Mouse (Mus musculus) ovary, postnatal 14 days (tissue): ENCODE measurements around the gene Tmem212.
A peak's percentile ranks its signal among the peaks of the same experiment; 100 is the strongest.
"Not testable (repeated sequence)": the region's sequence is repeated elsewhere in the genome, so short reads cannot be mapped to it uniquely, and the experiment has no call there.

ENCODE experiments used
- DNase-seq: peaks from one replicate; pipeline ENCODE4 v3.0.0; 2022; ENCODE audit warnings: low spot score

Tmem212 gene

DNA sequence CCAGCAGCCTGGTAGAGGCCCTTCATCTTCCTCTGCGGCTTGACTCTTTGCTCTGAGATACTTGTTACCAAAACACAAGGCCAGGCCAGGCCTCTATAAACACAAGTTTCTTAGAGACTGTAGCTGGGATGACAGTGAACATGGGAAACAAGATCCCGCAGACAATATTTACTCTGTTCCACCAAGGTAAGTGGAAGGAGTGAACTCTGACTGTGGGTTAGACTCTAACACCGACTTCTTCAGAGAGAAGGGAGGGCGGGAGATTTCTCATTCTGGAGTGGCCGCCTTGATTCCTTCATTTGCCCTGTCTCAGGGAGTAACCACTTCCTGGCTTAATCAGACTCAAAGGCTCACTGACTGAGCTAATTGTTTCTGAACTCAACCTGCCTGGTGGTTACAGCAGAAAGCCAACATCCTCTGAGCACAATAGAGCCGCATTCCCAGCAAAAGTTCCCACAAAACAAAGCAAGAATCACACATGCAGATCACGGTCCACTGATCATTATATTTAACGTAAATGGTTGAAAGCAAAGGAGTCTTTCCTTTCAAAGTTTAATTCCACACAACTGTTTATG, at the start of gene Tmem212:
Tmem212 (minus strand) TSS at position 51 of the 575 bp plus-strand sequence.
- DNase-seq = no peak

DNA sequence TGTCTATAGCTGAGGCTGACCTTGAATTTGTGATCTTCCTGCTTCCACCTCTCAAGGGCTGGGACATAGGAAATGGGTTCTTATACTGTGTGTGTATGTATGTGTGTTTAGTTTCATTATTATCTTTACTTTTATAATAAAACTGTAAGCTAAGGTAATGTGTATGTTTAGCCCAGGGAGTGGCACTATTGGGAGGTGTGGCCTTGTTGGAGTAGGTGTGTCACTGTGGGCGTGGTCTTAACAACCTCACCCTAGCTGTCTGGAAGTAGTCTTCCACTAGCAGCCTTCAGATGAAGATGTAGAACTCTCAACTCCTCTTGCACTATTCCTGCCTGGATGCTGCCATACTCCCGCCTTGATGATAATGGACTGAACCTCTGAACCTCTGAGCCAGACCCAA, 49.2 kb upstream of the Tmem212 start:
- not testable (repeated sequence) for DNase-seq

DNA sequence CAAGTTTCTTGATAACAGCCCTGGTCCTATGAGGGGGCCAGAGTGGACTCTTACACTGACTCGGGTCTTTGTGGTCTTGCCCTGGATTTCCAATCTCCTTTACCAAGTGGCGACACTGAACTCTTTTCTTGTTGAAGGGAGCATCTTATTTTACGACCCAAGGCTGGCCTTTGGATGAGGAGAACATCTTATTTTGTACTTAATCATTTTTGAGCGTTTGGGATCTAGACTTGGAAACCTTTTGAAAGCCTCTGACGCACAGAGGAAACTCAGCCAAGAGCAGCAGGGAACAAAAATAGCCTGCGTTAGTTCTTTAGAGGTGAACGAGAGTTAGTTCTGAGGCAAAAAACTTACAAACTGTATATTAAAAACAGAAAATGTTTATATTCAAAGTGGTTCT, 46.8 kb upstream of the Tmem212 start:
- no peak for DNase-seq

DNA sequence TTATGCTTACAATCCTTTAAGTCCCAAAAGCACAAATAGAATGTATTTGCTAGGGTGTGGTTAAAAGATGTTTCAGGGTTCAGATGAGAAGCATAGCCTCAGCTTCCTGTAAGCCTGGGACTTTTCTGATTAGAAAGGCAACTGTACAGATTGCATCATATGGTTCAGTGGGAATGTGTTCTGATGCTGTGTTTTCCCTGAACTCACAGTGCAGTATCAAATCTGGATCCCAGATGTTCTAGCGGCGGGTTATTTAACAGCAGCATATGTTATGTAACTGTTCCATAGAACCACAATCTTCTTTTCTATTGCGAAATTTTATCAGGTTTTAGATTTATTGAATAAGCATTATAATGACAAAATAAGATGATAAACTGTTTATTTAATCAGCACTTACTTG, 45.5 kb upstream of the Tmem212 start:
- DNase-seq = no peak

DNA sequence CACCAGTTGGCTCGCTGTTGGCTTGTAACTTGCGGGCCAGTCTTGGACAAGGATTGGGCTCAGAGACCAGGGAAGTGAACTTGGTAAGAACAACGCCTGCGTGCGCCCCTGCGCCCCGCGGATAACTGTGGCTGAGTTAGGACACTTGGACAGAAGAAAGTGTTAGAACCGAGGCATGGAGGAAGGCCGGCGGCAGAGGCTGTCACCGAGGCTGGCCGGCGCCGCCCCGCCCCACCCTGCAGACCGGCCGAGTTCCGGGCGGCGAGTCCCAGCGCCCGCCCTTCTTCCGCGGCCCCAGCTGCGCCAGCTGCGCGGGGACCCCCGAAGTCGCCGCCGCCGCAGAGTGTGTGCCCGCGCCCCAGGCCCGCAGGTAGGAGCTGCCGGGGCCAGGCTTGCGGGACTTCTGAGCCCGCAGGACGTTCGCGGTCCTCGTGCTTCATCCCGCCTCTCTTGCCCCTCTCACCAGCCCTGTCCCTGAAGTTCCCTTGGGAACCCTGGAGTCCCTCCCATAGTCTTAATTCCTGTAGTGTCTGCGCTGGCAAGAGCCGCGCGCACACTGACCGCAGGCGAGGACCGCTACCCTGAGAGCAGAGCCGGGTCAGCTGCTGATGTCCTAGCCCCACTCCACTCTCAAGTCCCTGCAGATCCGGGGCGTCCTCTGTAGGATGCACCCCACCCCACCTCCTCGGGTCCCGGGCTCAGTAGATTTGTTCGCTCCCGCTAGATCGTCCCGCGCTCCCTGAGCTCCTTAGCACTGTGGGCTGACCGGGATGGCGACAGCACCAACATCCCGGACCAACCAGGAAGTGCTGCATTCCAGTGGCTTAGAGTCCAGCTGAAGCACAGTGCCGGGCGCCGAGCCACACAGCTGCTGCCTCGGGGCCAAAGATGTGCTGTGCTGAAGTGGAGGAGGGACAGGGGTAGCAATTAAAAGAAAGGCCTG, 42.5 kb upstream of the Tmem212 start, which contains the start of gene Pld1:
Pld1 (plus strand) TSS at position 315 of the 943 bp plus-strand sequence.
- DNase-seq = peak; percentile 68

DNA sequence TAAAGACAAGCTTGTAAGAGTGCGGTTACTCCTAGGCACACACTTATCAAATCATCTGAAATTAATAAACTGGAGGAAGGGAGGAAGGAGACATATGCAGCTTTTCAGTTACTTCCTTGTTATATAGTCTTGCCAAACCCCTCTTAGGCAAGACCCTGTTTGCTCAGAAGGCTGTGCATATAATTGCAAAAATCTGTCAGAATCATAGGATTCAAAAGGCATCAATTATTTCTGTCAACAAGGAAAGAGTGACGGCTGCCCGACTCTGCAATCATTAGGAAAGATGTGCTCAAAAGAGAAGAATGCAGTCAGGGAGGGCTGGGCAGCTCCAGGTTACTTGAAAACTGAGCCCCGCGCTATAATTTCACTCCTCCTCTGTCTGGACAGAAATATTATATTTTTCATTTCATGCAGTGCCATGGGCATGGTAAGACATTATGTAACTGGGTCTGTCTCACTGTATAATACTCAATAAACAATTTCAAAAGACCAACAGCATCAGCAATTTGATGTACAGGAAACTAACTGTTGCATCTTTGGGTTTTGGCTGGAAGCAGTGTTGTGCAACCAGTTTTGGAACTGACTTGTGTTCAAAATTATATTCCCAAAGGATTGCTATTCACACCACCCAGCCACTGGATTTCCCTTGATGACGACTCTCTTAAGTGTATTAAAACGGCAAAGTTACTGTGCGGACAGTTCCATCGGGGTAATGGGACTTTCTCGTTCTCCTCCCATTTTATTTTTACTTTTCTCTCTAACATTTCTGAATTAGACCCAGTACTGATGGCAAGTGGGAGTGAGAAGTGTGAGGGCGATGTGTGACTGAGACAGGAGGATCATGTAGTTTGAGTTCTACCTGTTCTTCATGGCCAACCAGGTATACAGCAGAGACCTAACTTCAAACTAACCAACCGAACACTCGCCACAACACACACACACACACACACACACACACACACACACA, 41.3 kb upstream of the Tmem212 start:
- DNase-seq = no peak

DNA sequence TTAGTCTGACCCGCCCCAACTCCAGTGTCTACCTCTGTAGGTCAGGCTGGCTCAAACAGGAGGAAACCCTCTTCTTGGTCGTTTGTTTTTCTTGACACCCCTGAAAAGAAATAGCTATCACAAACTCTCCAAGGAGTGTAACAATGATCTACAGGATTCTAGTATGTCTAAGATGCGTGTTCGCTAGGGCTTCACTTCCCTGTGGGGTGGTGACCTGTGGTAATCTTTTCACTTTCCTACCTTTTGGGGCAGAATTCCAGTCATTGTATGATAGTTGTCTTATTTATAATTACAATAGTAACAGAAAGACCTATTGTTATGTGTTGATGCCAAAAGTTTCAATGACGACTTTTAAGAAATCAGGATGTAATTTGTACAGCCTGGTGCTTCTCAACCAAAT, 40.6 kb upstream of the Tmem212 start:
- DNase-seq = no peak

DNA sequence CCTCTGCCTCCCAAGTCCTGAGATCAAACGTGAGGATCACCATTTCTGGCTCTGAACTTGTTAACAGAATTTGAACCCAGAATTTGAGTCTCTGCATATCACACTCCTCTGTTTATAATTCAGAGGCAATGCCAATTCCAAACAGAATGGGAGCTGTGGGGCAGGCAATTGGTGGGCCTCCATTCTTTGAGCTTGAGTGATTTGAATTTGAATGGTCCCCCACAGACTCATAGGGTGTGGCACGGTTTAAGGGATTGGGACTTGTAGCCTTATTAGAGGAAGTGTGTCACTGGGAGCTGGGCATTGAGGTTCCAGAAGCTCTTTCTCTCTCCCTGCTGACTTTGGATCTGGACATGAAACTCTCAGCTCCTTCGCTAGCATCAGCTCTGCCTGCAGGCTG, 39.5 kb upstream of the Tmem212 start:
- DNase-seq = no peak

DNA sequence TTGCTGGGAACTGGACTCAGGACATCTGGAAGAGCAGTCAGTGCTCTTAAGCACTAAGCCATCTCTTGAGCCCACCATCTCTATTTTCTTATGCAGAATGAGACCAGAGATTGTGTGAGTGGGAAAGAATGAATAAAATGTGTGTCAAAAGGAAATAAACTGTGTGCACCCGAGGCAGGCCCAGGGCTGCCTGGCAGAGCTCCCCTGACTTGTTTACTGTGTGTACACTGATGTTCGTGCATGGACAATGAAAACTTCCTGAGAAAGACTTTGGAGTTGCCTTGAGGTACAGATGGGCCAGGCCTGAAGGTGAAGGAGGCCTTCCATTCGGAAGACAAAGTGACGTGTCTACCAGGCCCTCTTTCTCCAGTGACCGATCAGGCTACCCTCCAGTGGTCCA, 36.2 kb upstream of the Tmem212 start:
- DNase-seq = no peak

DNA sequence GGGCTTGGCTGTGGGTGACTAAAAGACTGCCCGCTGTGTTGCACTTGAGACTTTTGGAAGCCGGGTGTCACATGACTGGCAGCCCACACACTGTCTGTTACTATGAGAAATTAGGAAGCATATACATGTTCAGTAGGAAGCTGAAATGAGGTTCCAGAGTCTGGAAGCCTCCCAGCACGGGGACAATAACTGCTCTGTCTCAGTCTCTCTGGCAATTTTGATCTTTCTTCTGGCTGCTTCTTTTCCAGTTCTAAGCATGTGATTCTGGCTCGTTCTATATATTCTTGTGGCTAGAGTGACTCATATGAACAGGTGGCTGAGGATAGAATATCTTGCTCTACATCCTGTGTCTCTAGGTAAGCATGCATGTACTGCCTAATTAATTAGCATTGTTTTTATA, 33.1 kb upstream of the Tmem212 start:
- DNase-seq = no peak

DNA sequence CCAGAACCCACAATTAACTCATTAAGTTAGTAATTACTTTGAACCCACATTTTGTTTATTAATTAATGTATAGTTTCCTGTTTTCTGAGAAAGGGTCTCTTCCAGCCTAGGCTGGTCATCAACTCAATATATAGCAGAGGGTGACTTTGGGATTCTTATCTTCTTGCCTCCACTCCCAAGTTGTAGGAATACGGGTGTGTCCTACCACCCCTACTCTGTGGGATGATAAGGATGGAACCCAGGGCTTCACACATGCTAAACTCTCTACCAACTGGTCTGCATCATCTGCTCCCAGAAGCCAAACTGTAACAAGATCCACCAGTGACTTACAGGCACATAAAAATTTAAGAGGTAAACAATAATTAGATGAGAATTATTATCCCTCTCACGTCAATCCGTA, 27.9 kb upstream of the Tmem212 start:
- no peak for DNase-seq

DNA sequence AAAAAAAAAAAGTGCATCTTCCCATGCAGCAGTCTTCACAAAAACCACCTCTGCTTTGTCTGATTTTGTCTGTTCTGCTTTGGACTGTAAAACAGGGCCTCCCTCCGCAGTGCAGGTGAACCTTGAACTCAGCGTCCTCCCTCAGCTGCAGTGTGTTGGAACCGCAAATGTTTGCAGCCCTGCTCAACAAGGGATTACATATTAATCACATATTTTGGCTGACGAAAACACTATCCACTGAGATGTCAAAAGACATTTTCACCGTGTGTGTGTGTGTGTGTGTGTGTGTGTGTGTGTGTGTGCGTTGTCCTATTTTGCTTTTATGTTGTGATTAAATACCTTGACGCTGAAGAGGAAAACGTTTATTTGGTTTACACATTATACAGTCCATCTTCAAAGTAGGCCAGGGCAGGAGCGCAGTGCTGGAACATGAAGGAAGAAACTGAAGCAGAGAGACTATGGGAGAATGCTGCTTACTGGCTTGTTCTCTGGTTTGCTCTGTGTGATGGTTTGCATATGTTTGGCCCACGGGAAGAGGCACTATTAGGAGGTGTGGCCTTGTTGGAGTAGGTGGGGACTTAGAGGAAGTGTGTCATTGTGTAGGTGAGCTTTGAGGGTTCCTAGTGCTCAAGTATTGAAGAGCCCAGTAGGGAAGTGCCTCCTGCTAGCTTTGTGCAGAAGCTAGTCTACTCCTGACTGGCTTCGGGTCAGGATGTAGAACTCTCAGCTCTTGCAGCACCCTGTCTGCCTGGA, 25.3 kb upstream of the Tmem212 start:
- no peak for DNase-seq

DNA sequence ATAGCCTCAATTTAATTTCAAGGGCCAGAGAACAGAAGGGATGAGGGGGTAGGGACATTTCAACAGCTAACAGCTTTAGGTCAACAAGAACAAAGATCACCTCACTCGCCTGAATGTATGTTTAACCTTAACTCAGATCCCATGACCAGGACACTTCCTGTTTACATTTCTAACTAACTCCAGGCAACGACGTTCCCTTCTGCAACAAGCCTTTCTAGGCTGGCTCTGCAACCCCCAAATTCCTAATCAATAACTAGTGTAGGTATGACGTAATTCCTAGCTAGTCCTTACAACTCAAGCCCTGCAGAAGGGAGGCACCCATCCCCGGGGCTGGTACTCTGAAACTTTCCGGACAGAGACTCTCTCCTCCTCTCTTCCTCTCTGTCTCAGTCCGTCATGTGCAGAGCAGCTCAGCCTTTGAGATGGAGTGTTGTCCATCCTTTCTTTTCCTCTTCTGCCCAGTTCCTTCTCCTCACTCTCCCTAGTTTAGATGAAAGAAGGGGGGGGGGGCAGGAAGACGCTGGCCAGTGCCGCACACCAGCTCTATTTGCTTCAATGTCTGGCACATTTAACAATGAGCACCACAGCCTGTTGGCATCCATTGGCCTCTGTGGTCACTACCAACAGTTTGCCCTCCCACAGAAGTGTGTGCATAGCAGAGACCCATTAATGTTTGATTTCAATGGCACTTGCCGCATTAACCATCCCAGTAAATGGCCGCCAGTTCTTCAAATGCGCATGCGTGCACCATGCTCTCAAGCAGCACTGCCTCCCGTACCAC, 22.7 kb upstream of the Tmem212 start:
- no peak for DNase-seq

DNA sequence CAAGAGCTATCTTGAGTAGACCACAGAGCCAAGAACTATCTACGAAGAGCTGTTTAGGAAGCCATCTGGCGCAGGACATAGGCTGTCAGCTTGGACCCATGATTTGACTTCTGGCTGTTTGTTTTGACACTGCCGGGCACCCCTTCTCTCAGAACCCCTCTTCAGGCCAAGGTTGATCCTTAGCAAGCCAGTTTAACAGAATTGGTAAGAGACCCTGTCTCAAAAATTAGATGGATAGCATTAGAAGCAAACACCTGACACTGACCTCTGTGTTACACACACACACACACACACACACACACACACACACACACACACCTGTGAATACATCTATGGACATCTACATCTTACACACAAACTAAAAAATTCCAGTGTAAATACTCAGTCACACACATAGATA, 12.8 kb upstream of the Tmem212 start:
- DNase-seq = no peak

DNA sequence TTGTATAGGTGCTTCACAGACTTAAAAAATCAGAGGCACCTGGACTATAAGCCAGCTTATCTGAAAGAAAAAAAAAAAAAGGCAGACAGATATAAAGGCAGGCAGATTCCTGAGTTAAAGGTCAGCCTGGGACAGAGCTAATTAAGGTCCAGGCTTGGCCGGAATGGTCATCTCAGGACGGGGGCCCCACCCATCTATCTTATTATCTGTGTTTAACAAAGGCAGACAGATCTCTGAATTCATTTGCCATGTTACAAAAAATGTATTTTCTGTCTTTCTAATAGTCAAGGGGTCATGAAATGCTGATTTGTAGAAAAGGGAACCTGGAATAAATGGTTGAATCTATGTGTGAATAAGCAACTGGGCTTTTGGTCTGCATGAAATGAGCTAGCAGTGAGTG, 12.1 kb upstream of the Tmem212 start:
- DNase-seq = no peak

DNA sequence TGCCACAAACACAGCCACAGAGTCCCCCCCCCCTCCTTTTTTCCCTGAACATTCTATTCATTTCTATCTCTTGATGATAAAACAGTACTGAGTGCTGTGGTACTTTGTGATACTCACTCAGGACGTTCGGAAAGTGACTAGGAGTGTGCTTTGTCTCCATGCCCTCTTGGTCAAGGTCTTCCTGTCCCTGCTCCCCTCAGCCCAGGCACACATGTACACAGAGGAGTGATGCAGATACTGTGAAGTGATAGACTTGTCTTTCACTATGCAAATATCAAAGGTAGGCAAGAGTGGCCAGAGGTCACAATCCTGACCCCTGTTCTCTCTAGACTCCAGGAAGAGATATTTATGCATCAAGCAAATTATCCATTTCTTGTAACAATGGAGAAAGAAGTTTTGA, 11.1 kb upstream of the Tmem212 start:
- no peak for DNase-seq

DNA sequence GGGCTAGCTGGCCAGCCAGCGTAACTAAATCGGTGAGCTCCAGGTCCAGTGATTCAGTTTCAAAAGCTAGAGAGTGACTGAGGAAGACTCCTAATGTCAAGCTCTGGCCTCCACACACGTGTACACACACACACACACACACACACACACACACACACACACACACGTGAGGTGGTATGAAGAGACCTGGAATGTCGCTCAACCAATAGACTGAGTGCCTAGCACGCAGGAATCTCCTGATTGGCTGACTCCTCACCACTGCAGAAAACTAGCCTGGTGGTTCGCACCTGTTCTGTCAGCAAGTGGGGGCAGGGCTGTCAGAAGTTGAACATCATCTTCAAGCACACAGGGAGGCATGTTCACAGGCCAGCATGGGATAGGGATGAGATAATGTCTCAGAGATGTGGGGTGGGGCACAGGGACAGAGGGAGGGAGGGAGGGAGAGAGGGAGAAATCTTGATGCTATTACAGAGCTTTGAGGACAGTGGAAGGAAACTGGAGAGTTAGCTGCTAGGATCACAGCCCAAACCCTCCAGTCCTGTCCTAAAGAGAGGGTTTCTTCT, 10.6 kb upstream of the Tmem212 start:
- no peak for DNase-seq

DNA sequence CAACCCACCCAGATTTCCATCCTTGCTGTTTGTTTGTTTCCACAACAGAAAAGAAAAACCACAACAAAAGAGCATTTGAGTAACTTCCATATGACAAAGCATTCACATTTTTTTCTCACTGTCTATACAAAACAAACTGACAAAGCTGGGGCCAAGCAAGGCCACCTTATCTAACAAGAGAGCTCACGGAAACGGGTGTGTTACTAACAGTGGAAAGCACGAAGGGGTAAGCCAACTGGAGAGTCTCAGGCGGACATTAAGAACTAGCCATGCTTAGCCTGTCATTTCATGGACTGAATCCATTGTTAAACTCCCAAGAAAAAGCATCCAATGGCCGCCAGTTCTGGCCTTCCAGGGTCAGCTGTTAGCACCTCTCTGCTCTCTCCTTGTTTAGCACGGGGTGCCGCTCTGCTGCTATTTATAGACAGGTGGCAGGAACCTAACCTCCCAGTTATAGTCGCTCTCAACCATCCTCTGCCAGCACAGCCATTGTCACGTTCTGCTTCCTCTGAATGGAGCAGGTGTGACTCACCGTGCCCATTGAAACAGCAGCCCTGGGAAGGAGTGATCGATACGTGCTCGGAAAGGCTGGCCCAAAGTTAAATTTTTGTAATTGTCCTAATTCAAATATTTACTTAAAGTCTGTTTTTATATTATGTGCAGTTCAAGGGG, 8.6 kb upstream of the Tmem212 start:
- no peak for DNase-seq

DNA sequence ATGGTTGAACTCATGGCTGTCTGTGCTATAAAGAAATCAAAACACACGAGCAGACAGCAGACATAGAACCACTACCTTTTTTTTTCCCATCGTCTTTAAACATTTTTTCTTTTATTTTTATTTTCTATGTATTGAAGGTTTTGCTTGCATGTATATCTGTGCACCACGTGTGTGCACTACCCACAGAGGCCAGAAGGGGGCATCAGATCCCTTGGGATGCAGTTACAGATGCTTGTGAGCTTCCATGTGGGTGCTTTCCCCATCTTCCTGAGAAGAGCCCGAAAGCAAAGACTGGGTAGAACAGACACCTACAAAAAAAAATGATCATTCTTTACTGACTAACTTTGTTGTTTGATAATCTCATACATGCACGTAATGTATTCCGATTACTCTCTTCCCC, 5.7 kb upstream of the Tmem212 start:
- DNase-seq = no peak
